Mouse (Mus musculus) gastrocnemius, postnatal 36 days (tissue): ENCODE results near the gene Gjb6. TPM values are rescaled to one million over a fixed set of nuclear protein-coding genes. Genes with fewer than 3 reads are reported as not detected.
A peak's percentile ranks its signal among the peaks of the same experiment; 100 is the strongest.

Experiments
- DNase-seq, 2 experiments: peaks; one replicate each; pipeline ENCODE4 v3.0.0; 2022
- intact Hi-C: fragments of 180-260 bp; cut with DNase I; formaldehyde crosslinking; loops from one replicate; pipeline ENCODE4 v1.15.1; 2025
- long read RNA-seq, 2 experiments: library from polyadenylated mRNA; stranded (forward); transcript quantifications; one replicate each; pipeline ENCODE4 v2.0.0; 2021
- total RNA-seq, 2 experiments: library from RNA; stranded (reverse); gene quantifications; 2 replicates each; pipeline ENCODE4 v1.2.3; 2021

Gjb6 gene
- total RNA-seq: not detected
- long read RNA-seq, experiment 1: 0 reads
- long read RNA-seq, experiment 2: 0 reads

DNA sequence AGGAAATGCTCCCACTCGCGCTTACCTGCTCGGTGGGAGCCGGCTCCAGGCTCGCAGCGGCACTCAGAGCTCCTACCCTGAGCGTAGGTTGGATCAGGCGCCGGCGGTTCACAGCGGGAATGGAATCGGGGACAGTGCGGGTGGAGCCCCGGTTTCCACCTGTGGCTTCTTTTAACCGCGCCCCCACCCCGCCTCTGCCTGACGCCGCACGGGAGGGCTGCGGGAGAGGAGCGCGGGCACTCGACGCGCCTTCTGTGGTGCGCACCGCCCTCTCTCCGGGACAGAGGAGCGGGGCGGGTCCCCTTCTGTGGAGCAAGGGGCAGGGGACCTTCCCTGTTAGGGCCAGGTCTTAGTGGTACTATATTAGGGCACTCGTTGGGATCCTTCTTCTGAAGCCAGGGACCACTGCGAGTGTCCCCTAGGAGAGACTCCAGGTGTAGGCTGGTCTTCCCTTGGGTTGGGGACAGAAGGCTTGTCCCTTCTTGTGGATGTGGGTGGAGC lies at the start of gene Gjb6:
Gjb6 (minus strand) TSS at position 451 of the 501 bp plus-strand sequence.
- DNase-seq: no peak
- intact Hi-C loops: no loop called here

DNA sequence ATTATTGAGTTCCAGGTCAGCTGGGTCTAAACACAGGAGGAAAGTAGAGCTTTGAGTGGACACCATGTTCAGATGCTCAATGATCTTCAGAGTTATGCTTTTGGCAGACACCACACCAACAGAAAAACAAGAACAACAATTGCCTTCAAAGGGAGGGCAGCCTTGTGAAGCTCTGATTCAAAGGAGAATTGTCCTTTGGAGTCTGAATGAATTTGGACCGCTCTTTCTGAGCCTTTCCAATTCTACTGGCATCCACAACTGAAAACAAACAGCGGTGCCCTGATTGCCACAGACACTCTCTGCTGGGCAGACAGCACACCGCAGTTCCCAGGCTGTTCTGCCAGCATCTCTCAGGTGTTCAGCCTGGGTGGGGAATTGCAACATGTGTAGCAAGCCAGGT lies 32.1 kb upstream of the Gjb6 start:
- DNase-seq: no peak
- intact Hi-C loops: no loop called here

DNA sequence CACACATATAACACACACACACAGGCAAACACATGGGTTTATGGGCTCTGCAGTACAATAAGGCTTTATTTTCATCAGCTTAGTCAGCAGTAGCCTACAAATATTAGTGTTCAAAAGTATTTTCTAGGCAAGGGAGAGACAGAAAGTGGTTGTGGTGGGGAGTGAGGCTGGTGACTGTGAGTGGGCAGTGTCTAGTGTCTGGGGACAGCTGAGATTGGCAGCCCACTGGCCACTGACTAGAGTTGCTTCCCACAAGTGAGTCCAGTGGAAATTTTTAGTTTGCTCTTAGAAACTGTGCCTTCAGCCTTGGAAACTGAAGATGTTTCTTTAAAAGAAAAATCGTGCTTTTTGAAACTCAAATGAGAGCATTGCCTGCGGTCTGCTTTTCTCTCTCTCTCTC lies 28.4 kb upstream of the Gjb6 start:
- DNase-seq: no peak
- intact Hi-C loops: no loop called here

DNA sequence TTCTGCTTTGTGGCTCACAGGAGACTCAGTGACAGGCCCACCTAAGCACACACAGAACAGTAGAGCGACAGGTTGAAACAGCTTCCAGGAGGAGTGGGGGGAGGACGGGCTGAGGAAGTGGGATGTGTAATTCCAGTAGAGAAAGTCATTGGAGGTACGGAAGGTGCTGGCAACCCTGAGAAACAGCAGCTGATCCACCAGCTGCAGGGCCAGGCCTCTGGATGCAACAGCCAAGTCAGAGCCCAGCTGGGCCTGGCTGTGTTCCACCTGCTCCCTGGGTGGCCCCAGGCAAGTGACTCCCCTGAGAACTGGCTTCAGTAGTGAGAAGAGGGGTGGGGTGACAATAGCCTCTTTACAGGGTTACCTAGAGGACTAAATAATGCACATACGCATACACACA lies 27.8 kb upstream of the Gjb6 start:
- intact Hi-C loops: no loop called here
- DNase-seq: peak; percentile 31 to 50

DNA sequence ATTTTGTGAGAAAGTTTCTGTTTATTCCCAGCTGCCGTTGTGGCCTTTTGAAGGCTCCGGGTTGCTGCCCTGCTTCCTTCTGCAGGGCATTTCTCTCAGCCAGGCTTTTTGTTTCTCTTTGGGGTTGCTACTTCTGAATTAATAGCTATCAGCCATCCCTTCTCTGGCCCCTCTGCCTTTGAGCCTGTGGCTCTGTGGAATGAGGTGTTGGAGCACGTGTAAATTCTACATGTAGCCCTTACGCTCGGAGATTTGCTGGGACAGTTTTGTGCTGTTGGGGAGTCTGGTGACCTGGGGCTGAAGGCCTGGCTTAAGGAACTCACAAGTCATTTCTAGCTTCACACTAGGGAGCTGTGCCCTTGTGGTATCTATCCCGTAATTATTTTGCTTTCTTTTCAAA lies 21.5 kb upstream of the Gjb6 start:
- no peak for DNase-seq
- intact Hi-C loops: no loop called here

DNA sequence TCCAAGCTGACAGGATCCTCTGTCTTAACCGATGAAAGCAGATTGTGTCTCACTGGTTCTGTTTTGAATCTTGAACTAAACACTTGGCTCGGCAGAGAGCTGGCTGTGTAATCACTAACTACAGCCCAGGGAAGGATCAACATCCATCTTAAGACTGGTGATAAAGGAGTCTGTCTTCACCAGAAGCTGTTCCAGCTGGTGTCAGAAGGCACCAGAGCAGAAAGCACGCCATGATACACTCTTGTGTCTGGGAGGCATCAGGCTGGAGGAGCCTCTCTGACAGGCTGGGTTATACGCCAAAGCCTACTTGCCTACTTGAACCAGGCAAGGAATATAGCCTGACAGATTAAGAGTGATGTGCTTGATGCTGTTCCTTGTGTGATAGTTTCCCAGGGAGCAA lies 12.3 kb upstream of the Gjb6 start:
- no peak for DNase-seq
- intact Hi-C loops: no loop called here

DNA sequence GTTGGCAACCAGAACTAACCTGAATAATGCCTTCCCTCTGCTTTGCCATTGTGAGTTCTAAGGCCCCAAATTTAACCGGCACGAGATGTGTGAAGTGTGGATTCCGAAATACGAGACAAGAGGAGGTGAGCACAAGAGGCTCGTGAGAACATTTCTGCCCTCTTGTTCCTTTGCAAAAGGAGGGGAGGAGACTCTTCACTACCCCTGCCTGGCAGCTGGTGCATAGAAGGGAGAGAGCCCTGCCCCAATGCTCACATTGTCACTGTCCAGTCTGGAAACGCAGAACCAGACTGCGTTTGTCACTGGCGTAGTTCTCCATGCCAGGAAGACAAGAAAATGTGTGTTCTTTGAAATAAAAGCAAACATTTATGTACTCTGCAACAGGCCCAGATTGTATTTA lies 1.9 kb upstream of the Gjb6 start:
- intact Hi-C loops: no loop called here
- DNase-seq: no peak

DNA sequence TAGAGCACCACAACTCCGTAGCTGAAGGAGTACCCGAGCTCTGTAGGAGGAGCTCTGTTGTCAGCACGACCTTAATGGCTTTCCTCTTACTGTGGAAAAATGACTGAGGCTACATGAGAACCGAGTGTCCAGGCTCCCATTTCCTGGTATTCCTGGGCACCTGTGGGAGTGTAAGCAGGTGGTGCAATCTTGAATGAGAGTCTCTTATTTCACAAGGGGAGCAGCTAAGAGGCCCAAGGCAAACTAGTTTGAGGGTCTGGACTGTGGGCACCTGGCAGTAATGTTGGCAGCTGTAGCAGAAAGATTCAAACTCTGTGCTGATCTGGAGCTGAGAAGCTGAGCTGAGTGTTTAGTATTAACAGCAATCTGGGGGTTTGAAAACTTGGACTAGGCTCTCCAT lies 6.0 kb downstream of the Gjb6 start:
- intact Hi-C loops: no loop called here
- DNase-seq: no peak

DNA sequence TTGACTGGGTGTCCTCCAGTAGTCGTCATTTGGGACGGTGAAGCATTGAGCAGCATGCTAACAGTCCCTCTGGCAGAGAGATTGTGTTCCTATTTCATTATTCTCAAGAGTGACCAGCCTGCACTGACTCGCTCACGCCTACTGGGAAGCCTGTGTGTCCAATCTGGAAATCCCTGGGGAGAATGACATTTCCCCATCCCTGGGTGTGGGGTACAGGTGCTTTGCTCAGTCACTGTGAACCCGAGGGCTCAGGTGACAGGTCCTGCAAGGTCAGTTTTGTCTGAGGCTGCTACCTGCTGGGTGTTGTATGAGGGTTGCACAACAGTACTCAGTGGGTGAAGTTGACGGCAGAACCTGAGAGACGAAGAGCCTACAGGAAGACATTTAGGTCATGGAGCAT lies 11.1 kb downstream of the Gjb6 start:
- intact Hi-C loops: no loop called here
- DNase-seq: no peak

DNA sequence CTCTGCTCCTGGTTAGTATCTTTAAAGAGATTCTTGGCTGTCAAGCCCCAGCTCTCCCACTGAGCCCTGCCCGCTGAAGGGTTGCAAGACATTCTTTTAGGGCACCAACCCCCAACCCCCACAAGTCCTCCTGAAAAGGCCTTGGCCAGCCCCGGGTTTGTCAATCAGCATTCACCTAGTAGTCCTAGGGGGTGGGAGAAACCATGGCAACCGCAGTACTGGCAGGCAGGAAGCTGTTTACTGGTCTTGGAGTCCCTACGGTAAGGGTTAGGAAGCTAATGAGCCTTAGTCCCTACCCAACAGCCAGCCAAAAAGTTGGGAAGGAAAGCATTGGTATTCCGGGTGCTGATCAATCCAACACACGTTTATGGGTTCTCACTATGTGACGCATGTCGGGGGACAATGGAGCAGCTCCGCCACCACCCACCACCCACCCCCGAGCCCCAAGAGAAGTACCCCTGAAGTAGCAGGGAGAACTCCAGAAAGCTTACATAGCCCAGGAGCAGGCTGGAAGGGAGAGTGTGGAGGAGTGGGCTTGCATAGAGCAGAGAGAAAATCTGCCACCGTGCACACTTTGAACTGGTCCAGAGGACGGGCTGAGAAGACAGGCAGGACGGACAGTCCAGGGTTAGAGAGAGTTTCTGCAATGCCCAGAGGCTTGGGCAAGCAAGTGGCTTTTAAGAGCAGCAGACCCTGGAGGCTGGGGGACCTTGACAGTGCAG lies 17.4 kb downstream of the Gjb6 start, which contains the start of gene Gm4491:
Gm4491 (minus strand) TSS at position 61 of the 722 bp plus-strand sequence.
- intact Hi-C loops: no loop called here
- DNase-seq: no peak

DNA sequence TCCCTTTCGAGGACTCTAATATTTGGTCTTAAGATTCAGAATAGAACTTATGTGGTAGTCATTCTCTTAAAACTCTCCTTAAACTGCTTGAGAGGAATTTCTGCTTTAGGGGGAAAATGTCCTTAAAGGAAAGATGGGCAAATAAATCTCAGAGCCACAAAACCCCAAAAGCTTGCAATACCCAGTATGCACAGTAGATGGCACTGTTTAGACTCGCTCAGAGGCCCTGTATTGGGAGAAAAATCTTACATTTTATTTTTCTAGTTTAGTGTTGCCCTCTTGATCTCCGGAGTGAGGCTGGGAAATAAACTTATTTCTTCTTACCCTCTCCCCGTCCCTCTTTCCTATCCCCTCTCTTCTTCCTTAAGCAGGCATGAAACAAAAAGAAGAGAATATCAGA lies 24.2 kb downstream of the Gjb6 start:
- intact Hi-C loops: loop anchor here (1.0 kb wide), 1 partner anchor 253 kb away; no protein-coding TSS in a partner anchor
- DNase-seq: no peak

DNA sequence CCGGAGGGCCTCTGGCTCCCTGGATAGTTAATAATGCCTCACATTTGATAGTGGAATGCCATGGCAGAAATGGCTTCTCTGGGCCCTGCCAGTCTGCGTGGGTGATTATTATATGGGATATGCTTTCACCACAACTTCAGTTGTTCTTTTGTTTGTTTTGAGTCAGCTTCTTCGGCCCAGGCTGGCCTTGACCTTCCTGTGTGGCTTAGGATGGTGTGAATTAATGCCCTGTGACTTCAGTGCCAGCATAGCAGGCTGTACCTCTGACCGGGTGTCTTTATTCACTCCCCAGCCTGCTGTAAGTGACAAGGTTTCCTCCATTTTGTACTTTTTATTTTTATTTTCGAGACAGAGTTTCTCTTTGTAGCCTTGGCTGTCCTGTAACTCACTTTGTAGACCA lies 25.5 kb downstream of the Gjb6 start:
- intact Hi-C loops: no loop called here
- no peak for DNase-seq

DNA sequence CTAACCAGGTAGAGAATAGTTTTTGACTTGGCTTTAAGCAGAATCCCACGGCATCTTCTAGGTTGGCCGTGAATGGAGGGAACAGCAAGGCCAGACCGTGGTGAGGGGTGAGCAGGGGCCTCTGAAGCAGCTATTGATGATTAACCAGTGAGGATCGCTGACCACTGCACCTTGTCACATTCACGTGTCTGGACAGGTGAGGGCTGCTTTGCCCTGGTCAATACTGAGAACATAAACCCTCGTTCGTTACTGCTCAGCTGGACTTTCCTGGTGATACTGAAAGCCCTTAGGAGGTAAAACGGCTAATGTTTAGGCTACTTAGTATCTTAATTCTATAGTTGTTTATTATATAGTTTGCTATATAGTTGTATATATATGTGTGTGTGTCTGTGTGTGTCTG lies 26.3 kb downstream of the Gjb6 start:
- intact Hi-C loops: no loop called here
- no peak for DNase-seq

DNA sequence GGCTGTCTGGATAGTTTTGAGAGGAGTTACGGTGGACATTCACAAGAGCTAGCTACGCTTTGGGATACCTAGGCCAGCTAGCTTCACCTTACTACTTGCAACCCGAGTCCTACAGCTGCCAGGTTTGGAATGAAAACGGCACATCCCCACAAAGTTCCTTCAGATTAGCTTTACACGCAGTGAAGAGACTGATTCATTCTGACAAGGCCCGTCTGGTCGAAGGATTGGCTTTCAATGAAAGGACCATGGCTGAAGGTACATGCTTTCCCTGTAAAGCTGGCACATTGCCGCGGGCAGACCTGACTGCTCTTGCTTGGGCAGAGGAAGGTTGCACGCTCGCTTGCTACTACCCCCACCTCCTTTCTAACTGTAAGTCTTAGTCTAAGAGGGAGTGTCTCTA lies 27.7 kb downstream of the Gjb6 start:
- intact Hi-C loops: no loop called here

DNA sequence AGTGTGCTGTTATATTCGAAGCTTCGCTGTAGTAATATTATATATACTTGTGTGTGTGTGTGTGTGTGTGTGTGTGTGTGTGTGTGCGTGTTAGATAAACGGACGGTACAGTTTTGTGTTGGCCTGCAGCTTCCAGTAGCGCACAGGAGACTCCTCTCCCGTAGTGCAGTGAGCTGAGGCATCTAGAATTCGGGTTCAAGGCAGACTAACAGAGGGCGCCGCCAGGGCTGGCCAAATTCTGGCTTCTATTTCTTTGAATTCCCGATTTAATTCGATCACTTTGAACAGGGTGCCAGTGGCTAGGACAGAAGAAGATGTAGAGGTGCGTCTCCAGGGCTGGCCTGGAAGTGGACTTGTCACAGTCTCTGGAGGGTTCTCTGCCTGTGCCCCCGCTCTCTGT lies 28.3 kb downstream of the Gjb6 start:
- intact Hi-C loops: no loop called here
- DNase-seq: no peak

More for the DNA sequence above, 27.7 kb downstream of the Gjb6 start:
- DNase-seq: no peak

DNA sequence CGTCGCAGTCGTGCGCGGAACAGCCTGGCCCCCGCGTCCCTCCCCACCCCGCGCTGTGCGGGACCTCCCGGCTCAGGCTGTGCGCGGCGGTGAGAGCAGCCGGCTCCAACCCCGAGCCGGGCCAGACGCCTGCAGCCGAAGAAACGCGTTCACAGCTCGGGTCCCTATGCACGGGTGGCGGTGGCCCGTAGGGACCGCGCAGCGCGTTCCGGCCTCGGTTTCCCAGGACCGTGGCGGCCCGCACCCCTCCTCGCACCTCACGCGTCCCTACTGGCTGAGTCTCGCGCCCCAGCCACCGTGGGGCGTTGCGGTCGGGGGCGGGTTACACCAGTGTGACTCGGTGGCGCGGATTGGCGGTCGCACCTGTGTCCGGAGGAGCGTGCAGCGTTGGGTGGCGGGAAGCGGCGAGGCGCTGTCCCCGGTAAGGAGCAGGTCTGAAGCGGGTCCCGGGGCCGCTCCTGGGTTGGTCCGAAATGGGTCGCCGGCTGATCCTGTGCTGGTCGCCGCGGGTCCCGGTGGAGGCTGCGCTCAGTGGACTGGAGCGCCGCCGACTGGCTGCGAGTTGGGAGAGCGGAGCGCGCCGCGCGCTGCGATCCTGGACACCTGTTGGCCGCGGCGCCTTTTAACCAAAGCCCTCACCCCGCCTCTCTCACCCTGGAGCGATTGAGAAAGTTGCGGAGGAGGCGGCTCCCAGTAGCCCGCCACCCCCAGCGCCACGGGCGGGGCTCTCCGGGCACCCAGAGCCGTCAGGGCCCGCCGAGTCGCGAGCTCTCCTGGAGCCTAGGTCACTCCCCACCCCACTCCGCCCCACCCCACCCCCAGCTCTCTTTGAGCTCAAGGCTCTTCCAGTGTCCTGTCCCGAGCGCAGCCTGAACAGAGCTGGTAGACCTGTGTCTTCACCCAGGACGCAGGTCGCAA lies 29.0 kb downstream of the Gjb6 start, which contains the start of gene Gjb2:
Gjb2 (minus strand) TSS at position 597 of the 918 bp plus-strand sequence.
- intact Hi-C loops: no loop called here
- no peak for DNase-seq

DNA sequence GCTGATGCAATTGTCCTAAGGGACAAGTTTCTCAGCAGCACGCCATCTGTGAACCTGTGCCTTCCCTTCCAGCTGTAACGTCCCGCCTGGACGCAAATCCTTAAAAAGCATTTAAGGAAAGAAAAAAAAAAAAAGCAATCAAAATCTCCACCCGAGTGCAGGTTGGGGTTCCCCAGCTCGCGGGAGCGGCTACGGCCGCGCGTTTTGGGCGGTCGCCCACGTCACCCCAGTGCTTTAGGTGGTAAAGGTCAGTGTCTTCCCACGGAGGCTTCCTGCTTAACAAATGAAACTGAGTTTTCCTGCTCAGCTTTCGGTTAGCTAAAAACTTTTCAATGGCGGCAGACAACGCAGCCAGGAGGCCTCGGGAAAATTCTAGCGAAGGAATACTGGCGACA lies 29.7 kb downstream of the Gjb6 start:
- intact Hi-C loops: no loop called here

DNA sequence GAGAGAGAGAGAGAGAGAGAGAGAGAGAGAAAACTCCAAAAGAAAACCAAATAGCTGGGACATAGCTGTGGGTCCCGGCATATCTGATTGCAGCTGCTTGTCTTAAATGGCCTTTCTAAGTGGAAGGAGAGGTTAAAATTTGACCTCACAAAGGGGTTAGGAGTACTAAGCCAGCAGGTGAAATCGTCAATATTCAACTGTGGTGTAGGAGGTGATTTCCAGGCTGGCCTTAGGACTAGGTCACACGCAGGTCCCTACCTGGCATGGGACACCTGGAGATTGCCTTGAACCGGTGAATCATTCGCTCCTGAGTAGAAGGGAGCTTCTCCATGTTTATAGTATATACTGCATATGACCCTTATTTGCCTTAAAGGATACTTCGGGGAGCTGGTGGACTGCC lies 30.3 kb downstream of the Gjb6 start:
- intact Hi-C loops: no loop called here
- DNase-seq: no peak

More for the DNA sequence above, 29.7 kb downstream of the Gjb6 start:
- DNase-seq: no peak

DNA sequence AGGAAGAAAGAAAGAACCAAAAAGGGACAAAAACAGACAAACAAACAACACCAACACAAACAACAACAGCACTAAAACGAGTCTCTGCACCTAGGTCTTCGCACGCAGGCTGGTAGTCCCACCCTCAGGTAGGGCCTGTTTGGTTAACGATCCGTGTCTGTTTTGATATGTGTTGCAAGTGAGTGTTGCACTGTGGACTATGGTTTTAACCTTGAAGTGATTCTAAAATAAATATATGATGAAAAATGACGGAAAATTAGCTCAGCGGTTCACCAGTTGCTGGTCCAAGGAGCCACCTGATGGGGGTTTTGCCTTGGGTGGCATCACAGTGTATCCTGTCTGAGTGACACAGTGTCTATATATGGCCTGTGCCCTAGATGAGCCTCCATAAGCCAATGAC lies 31.8 kb downstream of the Gjb6 start:
- no peak for DNase-seq
- intact Hi-C loops: no loop called here

DNA sequence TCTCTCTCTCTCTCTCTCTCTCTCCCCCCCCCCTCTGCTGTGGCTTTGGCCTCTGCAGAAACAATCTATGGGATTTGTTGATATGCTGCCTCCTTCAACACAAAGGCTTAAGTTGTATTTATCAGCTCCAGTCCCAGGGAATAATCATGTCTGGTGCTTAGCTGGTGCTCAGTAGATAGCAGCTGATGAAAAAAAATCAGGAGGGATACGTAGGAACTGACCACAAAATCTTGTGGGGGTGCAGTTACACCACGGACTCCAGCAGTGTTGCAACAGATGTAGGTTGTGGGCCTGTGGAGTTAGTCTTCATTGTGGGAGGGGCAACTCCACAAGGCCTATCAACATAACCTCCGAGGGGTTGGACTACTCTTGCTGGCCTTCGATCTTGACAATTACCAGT lies 37.6 kb downstream of the Gjb6 start:
- DNase-seq: no peak
- intact Hi-C loops: no loop called here

DNA sequence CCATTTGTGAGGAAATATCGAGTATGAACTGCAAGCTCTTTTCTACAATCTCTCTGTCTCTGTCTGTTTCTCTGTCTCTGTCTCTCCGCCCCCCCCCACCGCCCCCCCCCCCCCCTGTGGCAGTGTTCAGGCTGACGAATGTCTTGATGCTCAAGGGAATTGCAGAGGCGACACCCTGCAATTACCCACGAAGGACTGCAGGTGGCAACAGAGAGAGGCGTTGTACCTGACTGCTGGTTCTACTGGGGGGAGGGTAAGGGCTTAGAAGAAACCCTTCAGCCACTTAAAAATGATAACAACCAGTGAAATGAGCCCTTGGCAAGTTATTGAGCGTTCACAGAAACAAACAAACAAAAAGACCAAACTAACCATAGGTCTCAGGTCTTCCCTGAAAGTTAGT lies 40.4 kb downstream of the Gjb6 start:
- DNase-seq: peak in 1 of 2 experiments; percentile 8
- intact Hi-C loops: no loop called here
